Mouse (Mus musculus): ENCODE measurements around the gene Lsamp.
A peak's percentile ranks its signal among the peaks of the same experiment; 100 is the strongest.

Gene Lsamp

DNA sequence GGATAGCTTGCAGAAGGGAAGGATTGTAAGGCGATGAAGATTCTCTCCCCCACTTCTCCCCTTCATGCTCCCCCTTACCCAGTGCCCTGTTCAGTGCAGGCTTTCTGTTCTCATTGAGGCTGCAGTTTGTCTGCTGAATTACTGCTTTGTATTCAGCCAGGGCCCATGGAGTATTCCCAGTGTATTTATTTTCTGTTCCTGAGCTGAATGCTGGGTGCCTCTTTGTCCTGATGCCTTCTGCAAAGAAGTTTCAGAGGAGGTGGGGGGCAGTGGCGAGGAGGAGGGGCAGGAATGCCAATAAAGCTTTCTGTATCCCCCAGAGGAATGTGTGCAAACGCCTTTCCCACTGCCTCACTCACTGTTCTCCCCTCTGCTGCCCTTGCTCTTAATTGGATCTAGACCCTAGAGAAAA, 1567.7 kb downstream of the Lsamp start:
- DNase-seq (ENCODE audit: low read depth): no peak

GRCm38 (mm10) chr16:41557104-41557503, 1572.9 kb downstream of the Lsamp start:
- DNase-seq (ENCODE audit: low read depth): no peak

- DNase-seq (ENCODE audit: low read depth): no peak
These were observed 1581.1 kb downstream of the Lsamp start for GRCm38 (mm10) chr16:41565233-41565632.

- DNase-seq (ENCODE audit: low read depth): no peak
These were observed 1604.6 kb downstream of the Lsamp start for GRCm38 (mm10) chr16:41588675-41589301.

- no peak for DNase-seq (ENCODE audit: low read depth)
These were observed 1628.1 kb downstream of the Lsamp start for GRCm38 (mm10) chr16:41612229-41612628.

GRCm38 (mm10) chr16:41623871-41624270, 1639.7 kb downstream of the Lsamp start:
- DNase-seq (ENCODE audit: low read depth): no peak

- DNase-seq (ENCODE audit: low read depth): no peak
These were observed 1649.7 kb downstream of the Lsamp start for GRCm38 (mm10) chr16:41633898-41634297.

DNA sequence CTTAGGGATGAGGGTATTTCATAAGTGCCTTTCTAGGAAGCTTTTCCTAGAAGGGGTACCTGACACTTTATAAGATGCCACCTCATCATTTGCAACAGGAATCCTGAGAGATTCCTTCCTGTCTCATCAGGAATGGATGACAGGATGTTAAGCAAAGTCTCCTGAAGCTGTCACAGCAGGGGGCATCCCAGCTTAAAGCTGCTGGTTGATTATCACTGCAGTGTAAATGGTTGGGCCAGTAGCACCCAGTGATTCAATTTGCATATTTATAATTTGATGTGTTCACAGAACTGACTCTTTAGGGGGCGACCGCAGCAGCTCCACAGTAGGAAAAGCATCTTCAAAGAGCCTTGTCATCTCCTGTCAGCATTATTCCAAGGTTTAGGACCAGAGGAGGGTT, 1656.7 kb downstream of the Lsamp start:
- no peak for DNase-seq (ENCODE audit: low read depth)

- DNase-seq (ENCODE audit: low read depth): no peak
These were observed 1669.1 kb downstream of the Lsamp start for GRCm38 (mm10) chr16:41653261-41653660.

DNA sequence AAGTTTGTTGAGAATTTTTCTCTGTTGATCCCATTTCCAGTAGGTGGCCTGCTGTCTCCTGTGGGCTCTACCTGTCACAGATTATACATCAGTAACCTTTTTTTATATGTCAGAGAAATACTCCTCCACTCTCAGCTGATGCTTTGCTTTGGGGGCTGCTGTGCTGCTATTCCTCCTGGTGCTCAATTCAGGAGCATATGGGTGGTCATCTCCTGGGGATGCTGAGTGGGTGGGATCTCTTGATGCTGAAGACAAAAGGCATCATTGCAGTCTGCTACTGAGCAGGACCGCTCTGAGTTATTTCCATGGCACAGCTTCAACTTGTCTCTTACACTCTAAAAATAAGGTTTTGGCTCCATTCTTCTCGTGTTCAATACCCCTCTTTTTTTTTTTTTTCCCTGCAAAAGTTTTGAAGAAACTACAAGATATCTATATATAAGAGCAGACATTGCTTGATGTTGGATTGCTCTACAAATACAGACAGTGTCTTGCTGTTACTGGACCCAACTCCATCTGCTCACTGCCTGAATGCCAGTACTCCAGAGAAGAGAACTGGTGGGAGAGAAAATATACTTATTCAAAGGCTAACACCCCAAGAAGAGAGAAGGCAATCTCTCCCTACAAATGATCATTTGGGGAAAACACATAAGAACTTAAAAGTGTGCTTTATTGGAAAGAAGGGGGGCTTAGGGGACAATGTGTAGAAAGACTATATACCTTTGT, 1690.3 kb downstream of the Lsamp start:
- DNase-seq (ENCODE audit: low read depth): no peak

DNA sequence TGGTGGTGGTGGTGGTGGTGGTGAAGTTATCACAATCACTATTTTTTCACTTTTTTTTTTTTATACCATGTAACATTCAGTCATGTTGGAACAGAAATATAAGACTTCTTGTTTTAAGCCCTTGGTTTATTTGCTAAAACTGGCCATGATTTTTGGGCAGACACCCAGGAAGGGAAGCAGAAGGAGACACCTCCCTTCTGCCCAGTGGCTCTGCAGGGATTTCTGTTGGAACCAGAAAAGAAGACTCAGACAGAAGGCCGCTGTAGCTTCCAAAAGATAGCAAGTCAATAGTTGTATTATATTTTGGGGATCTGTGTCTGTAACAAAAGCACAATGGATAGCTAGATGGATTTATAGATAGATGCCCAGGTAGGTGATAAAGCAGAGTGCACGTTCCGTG, 1691.6 kb downstream of the Lsamp start:
- DNase-seq (ENCODE audit: low read depth): no peak

- DNase-seq (ENCODE audit: low read depth): peak; percentile 8
These were observed 1708.3 kb downstream of the Lsamp start for GRCm38 (mm10) chr16:41692435-41692834.

DNA sequence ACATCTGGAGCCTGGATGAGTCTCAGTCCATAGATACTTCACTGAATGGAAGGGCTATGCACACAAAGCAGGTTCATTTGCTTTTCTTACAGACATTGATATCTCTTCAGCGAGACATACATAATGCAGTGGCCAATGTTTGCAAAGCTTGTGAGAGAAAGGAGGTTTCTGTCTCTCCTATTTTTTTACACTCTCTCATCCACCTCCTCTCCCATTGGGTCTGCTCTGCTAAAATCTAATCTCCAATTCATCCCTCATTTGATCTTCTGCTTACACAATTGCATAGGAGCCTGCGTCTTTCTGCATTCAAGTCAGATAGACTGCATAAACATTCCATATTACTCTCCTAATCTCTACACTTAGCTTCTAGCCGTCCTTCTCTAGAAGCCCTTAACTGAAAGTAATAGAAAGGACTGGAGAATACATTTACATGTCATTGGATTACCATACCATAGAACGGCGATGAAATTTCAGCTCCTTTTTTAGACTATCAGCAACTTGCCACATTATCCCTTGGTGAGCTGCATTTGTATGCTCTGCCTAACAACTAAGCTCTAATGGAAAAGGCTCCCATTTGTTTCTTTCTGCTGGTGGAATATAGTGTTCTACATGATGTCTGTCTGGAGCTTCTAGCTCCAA, 1717.7 kb downstream of the Lsamp start:
- no peak for DNase-seq (ENCODE audit: low read depth)

DNA sequence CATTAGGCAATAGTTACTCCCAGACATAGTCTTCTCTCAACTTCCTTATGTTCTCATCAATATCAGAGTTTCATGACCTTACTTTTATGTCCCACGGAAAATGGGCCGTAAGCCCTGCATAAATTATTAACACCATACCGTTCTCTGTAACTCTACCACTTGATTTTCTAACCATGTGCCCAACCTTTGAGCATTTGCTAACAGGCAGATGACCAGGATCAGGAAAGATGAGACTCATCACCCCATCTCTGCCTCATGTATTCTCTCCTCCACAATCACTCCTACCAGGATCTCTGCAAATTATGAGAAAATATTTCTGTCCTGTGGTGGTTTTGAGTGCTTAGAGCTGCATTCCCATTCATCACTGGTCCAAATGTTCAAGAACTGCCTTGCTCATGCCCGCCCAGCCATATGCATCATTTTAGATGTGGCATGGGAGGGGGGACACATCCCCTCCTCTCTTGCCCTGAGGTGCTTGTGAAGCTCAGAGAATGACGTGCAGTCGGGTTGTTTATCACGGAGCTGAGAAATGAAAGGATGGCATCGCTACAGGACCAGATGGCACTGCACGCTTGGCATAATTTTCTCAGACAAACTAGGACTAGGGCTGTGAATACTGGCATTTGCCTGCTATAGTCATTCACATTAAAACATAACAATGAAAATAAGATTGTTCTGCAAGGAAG, 1744.9 kb downstream of the Lsamp start:
- DNase-seq (ENCODE audit: low read depth): no peak

GRCm38 (mm10) chr16:41729911-41730310, 1745.8 kb downstream of the Lsamp start:
- DNase-seq (ENCODE audit: low read depth): no peak

- no peak for DNase-seq (ENCODE audit: low read depth)
These were observed 1760.9 kb downstream of the Lsamp start for GRCm38 (mm10) chr16:41745037-41745436.

DNA sequence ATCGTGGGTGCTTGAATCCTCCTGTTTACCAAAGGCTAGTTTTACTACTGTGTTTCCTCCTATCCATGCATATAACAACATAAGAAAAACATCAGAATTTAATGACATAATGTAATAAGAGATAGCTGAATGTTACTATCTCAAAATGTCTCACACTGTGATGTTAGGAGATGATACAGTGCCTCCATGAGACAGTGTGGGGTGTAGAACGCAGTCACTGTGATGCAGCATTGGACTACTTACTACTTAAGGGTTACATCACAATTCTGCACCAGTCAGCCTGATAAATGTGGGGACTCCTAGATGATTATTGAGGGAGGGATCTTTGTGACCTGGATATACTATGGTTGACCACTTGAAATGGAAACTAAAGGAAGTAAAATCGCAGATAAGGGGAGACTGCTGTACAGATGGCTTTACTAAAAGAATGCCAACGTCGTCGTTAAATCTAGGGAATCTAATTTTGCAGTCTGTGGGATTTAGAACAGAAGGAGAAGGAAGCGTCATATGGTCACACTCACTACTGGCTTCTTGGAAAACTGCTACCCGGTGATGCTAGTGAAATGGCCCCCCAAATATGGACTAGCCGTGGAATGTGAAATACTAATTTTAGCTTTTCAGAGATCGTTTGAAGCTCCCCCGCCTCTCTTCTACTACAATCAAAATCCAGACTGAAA, 1762.2 kb downstream of the Lsamp start:
- DNase-seq (ENCODE audit: low read depth): no peak

DNA sequence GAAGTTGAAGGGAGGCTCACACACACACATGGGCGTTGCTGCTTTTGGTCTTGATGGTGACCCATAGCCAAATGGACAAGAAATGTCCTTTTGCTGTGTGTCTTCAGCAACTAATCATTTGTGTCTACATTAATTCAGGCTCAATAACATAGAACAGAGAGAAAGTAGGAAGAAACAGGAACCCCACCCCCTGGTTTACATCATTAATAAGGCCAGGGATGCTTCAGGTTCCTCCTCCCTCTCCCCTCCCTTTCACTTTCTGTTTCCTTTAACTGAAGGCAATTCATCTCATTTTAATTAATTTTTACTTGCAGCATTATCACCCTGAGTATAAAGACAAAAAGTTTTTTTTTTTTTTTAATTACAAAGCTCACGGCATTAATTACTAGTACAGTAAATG, 1763.7 kb downstream of the Lsamp start:
- no peak for DNase-seq (ENCODE audit: low read depth)

GRCm38 (mm10) chr16:41748759-41749158, 1764.6 kb downstream of the Lsamp start:
- no peak for DNase-seq (ENCODE audit: low read depth)

DNA sequence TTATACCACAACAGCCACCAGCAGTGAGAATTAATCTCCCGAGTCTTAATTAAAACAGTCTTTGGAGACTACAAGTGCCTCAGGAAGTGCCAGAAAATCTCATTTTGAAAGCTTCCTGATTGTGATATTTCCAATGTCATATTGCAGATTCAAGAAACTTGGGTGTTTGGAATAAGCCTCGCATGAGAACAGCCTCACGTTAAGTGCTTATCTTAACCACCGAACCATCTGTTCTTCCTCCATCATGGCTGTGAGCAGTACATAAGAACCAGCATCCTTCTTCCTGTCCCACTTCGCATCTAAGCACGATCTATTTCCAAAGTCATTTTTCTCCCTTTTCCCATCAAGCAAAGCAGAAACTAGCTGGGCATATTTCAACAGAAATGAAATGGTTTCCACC, 1780.1 kb downstream of the Lsamp start:
- DNase-seq (ENCODE audit: low read depth): no peak

- DNase-seq (ENCODE audit: low read depth): no peak
These were observed 1787.4 kb downstream of the Lsamp start for GRCm38 (mm10) chr16:41771427-41772125.

DNA sequence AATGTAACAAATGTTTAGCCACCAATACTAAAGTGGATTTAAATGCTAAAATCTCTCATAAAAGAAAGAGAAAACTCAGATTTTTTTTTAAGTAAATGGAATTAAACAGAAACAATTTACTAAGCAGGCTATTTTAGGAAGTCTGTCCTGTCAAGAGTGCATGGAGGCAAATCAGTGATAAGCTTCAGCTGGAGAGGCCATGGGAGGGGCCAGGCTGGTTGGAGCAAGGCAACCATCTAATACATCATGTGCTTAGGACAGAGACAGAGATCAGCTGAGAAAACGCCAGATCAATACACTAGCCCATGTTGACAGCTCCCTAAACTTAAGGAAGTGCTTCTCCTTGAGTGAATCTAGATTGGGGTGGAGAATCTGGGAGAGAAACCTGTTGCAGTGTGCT, 1793.4 kb downstream of the Lsamp start:
- no peak for DNase-seq (ENCODE audit: low read depth)
